Mouse (Mus musculus) testis, adult 2 months (tissue): ENCODE measurements around the gene Fam131a. TPM values are rescaled to one million over a fixed set of nuclear protein-coding genes. Genes with fewer than 3 reads are reported as not detected.

Experiments
- H3K27ac ChIP-seq: fragments of 200-500 bp; 2 replicates; pipeline ENCODE4 v1.5.1; 2012; ENCODE audit warnings: low read depth, low read length; ENCODE audit not compliant: control insufficient read depth, insufficient read depth
- H3K27me3 ChIP-seq: fragments of 200-500 bp; 2 replicates; pipeline ENCODE4 v1.6.1; 2012; ENCODE audit warnings: mild to moderate bottlenecking, low read length, moderate library complexity; ENCODE audit not compliant: control insufficient read depth, insufficient read depth
- H3K36me3 ChIP-seq: fragments of 200-500 bp; 2 replicates; pipeline ENCODE4 v1.6.1; 2012; ENCODE audit warnings: mild to moderate bottlenecking, low read length; ENCODE audit not compliant: control insufficient read depth, insufficient read depth
- H3K4me1 ChIP-seq: fragments of 200-500 bp; 2 replicates; pipeline ENCODE4 v1.6.1; 2012; ENCODE audit warnings: low read length; ENCODE audit not compliant: control insufficient read depth, insufficient read depth
- H3K4me3 ChIP-seq: fragments of 200-500 bp; 2 replicates; pipeline ENCODE4 v1.5.1; 2012; ENCODE audit warnings: low read depth, mild to moderate bottlenecking, low read length, moderate library complexity, mixed read lengths; ENCODE audit not compliant: control insufficient read depth
- CTCF ChIP-seq: fragments of 200-500 bp; IDR thresholded peaks from 2 replicates; pipeline ENCODE4 v1.5.1; 2012; ENCODE audit warnings: low read depth, mild to moderate bottlenecking, inconsistent platforms, low read length, moderate library complexity; ENCODE audit not compliant: control insufficient read depth, insufficient read depth, insufficient replicate concordance
- POLR2A ChIP-seq: fragments of 200-500 bp; IDR thresholded peaks from 2 replicates; pipeline ENCODE4 v1.6.1; 2012; ENCODE audit warnings: low read depth, mild to moderate bottlenecking, inconsistent platforms, low read length, moderate library complexity; ENCODE audit not compliant: control insufficient read depth
- polyA plus RNA-seq: library from polyadenylated mRNA; depleted of rRNA; stranded (reverse); fragments of >200 nt; gene quantifications from 2 replicates; pipeline ENCODE4 v1.2.3, GENCODE M21; 2012

Fam131a gene
- polyA plus RNA-seq, 1 experiment = 102 TPM

DNA sequence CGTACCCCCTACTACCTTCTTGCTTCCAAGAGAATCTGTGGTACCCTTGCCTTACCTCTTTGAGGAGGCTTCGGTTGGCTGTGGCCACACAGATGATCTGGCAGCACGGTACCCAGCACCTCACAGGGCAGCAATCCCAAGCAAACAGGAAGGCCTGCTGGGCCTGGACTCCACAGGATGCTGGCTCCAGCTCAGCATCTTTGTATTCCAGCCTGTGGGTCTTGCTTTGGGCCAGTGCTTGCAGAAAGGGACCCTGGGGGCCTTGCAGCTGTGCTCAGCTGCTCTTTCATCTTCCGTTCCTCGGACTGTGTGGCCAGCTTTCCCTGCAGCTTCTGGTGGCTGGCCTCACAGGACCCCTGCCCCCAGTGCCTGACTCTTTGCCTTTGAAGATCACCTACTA, 7.0 kb downstream of the Fam131a start:
- no peaks in the 10 kb centered on the region; the same call in 1 of the 2 replicates for H3K36me3 ChIP-seq
- no peak for TF ChIP-seq POLR2A
- no peak for TF ChIP-seq CTCF
- H3K4me1 ChIP-seq = peaks cover 10% of the 10 kb centered on the region
- H3K4me3 ChIP-seq = no peak overlapping the region
- no peaks in the 10 kb centered on the region for H3K27me3 ChIP-seq
- no peak overlapping the region for H3K27ac ChIP-seq

DNA sequence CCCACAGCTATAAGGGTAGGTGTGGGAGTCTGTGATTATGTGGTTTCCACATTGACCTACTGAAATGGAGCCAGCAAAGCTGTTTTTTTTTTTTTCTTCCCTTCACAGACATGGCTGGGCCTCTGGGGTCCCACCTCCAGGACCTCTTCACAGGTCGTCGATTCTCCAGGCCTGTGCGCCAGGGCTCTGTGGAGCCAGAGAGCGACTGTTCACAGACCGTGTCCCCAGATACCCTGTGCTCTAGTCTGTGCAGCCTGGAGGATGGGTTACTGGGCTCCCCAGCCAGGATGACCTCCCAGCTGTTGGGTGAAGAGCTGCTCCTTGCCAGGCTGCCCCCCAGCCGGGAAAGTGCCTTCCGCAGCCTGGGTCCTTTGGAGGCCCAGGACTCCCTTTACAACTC, 8.3 kb downstream of the Fam131a start:
- H3K27ac ChIP-seq = no peak overlapping the region
- H3K4me3 ChIP-seq = no peak overlapping the region
- no peaks in the 10 kb centered on the region for H3K27me3 ChIP-seq
- peaks cover 7% of the 10 kb centered on the region for H3K4me1 ChIP-seq
- TF ChIP-seq CTCF (no peak), POLR2A (no peak)
- no peaks in the 10 kb centered on the region; the same call in 1 of the 2 replicates for H3K36me3 ChIP-seq

- Histone ChIP-seq H3K27me3 (no peaks in the 10 kb centered on the region), H3K4me3 (no peak overlapping the region), H3K36me3 (no peaks in the 10 kb centered on the region; the same call in 1 of the 2 replicates), H3K4me1 (peaks cover 7% of the 10 kb centered on the region), H3K27ac (no peak overlapping the region)
- no peak for TF ChIP-seq POLR2A
- TF ChIP-seq CTCF = no peak
These were observed 8.9 kb downstream of the Fam131a start for GRCm38 (mm10) chr16:20701729-20702521.

GRCm38 (mm10) chr16:20702522-20702893, 9.5 kb downstream of the Fam131a start:
- TF ChIP-seq POLR2A (no peak), CTCF (peak; percentile 39; the same call in 1 of the 2 replicates)
- no peak overlapping the region for H3K27ac ChIP-seq
- no peak overlapping the region for H3K4me3 ChIP-seq
- no peaks in the 10 kb centered on the region for H3K27me3 ChIP-seq
- peaks cover 9% of the 10 kb centered on the region for H3K4me1 ChIP-seq
- H3K36me3 ChIP-seq = no peaks in the 10 kb centered on the region; the same call in 1 of the 2 replicates

DNA sequence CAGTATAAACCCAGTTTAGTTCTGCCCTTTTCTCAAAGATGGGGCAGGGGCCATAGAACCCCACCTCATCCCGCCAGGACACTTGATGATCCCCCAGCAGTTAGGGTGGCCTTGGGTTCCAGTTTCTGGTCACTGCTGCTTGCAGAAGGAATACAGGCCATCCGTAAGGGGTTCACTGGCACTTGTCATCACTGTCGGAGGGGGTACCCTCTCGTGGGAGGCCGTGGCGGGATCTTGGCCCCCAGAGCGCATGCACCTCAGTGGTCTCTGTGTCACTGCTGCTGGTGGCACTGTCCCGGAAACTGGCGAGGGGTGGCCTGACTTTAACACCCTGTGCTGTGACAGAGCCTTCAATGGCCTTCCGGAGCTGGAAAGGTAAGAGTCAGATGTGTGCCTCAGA, 10.0 kb downstream of the Fam131a start:
- H3K27ac ChIP-seq = no peak overlapping the region
- TF ChIP-seq CTCF = no peak
- TF ChIP-seq POLR2A = no peak
- no peak overlapping the region for H3K4me3 ChIP-seq
- no peaks in the 10 kb centered on the region for H3K27me3 ChIP-seq
- peaks cover 9% of the 10 kb centered on the region for H3K4me1 ChIP-seq
- H3K36me3 ChIP-seq = no peaks in the 10 kb centered on the region; the same call in 1 of the 2 replicates

GRCm38 (mm10) chr16:20703699-20704400, 10.8 kb downstream of the Fam131a start:
- Histone ChIP-seq H3K27me3 (no peaks in the 10 kb centered on the region), H3K4me1 (peaks cover 9% of the 10 kb centered on the region), H3K27ac (no peak overlapping the region), H3K4me3 (no peak overlapping the region), H3K36me3 (no peaks in the 10 kb centered on the region)
- no peak for TF ChIP-seq POLR2A
- no peak for TF ChIP-seq CTCF

GRCm38 (mm10) chr16:20705786-20706185, 12.7 kb downstream of the Fam131a start:
- H3K36me3 ChIP-seq = no peaks in the 10 kb centered on the region
- TF ChIP-seq POLR2A (no peak), CTCF (no peak)
- no peaks in the 10 kb centered on the region for H3K27me3 ChIP-seq
- no peak overlapping the region for H3K27ac ChIP-seq
- peaks cover 9% of the 10 kb centered on the region for H3K4me1 ChIP-seq
- no peak overlapping the region for H3K4me3 ChIP-seq
